Mouse (Mus musculus): ENCODE measurements around the gene Braf.

Braf gene

GRCm38 (mm10) chr6:39606862-39607261, 118.4 kb downstream of the Braf start:
- peak; percentile 25 to 35 for DNase-seq

GRCm38 (mm10) chr6:39606056-39606455, 119.2 kb downstream of the Braf start:
- no peak for DNase-seq

GRCm38 (mm10) chr6:39604565-39604964, 120.7 kb downstream of the Braf start:
- no peak for DNase-seq

GRCm38 (mm10) chr6:39601828-39602227, 123.4 kb downstream of the Braf start:
- no peak for DNase-seq

GRCm38 (mm10) chr6:39600851-39601250, 124.4 kb downstream of the Braf start:
- DNase-seq, result no peak

- DNase-seq, result peak; percentile 91
Measured at GRCm38 (mm10) chr6:39592401-39593214, 132.7 kb downstream of the Braf start, which contains the start of gene Ndufb2. Gene Ndufb2 (plus strand): TSS chr6:39592574.

- no peak for DNase-seq
Measured at GRCm38 (mm10) chr6:39591481-39591880, 133.8 kb downstream of the Braf start.

- no peak for DNase-seq
Measured at GRCm38 (mm10) chr6:39585517-39585916, 139.7 kb downstream of the Braf start, which contains the start of gene Gm42420. Gene Gm42420 (plus strand): TSS chr6:39585753.

- no peak for DNase-seq
Measured at GRCm38 (mm10) chr6:39581087-39581784, 144.0 kb downstream of the Braf start.

- no peak for DNase-seq
Measured at GRCm38 (mm10) chr6:39580558-39580957, 144.7 kb downstream of the Braf start.

GRCm38 (mm10) chr6:39579552-39579951, 145.7 kb downstream of the Braf start:
- DNase-seq, result no peak

- DNase-seq, result no peak
Measured at GRCm38 (mm10) chr6:39574951-39575350, 150.3 kb downstream of the Braf start.

GRCm38 (mm10) chr6:39574555-39574869, 150.8 kb downstream of the Braf start:
- peak in 1 of 2 experiments; percentile 30 for DNase-seq

GRCm38 (mm10) chr6:39573791-39574554, 151.3 kb downstream of the Braf start, which contains the start of gene Adck2:
Gene Adck2 (plus strand): TSS chr6:39573873.
- DNase-seq, result peak; percentile 77 to 85

- no peak for DNase-seq
Measured at GRCm38 (mm10) chr6:39570426-39570825, 154.8 kb downstream of the Braf start.

- DNase-seq, result no peak
Measured at GRCm38 (mm10) chr6:39567528-39567927, 157.7 kb downstream of the Braf start.

- peak; percentile 42 to 51 for DNase-seq
Measured at GRCm38 (mm10) chr6:39562166-39563015, 162.9 kb downstream of the Braf start.

- DNase-seq, result no peak
Measured at GRCm38 (mm10) chr6:39559276-39559939, 165.9 kb downstream of the Braf start.

GRCm38 (mm10) chr6:39557723-39558261, 167.5 kb downstream of the Braf start, which contains the start of gene Dennd2a:
Gene Dennd2a (minus strand): TSS chr6:39557867.
- peak; percentile 35 to 53 for DNase-seq

GRCm38 (mm10) chr6:39556900-39557659, 168.2 kb downstream of the Braf start:
- DNase-seq, result peak; percentile 17 to 27

- no peak for DNase-seq
Measured at GRCm38 (mm10) chr6:39555648-39555945, 169.7 kb downstream of the Braf start.

Data from thymus, postnatal 36 days (tissue).